Mouse (Mus musculus) E14TG2a.4 (cell line): ENCODE results near the gene 1700011L22Rik.

Experiments used
- CTCF ChIP-seq: conservative IDR thresholded peaks from 2 replicates; pipeline ENCODE4 v1.5.1; 2014; ENCODE audit warnings: low read length
- POU5F1 ChIP-seq: IDR thresholded peaks from 2 replicates; pipeline ENCODE4 v1.6.1; 2014; ENCODE audit warnings: low read length, borderline replicate concordance

DNA sequence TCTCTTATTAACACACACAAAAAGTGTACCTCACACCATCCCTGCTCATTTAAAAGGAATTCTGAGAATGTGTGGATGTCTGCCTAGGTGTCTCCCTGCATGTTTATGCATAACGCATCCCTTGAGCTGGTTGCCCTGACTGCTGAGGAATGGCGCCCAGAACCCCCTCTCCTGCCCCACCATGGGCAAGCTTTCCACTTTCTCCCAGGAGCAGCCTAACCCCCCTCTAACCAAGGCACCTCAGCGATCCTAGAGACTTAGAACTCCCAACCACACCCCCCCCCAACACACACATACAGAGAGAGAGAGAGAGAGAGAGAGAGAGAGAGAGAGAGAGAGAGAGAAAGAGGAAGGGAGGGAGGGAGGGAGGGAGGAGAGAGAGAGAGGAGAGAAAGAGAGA lies 40.2 kb downstream of the 1700011L22Rik start:
- TF ChIP-seq CTCF, result no peak
- TF ChIP-seq POU5F1, result no peak
